Mouse (Mus musculus): ENCODE measurements around the gene Lrrfip1. TPM values are rescaled to one million over a fixed set of nuclear protein-coding genes. Genes with fewer than 3 reads are reported as not detected.

The Lrrfip1 gene
- polyA plus RNA-seq, 2 experiments: 9.4 to 12.5 TPM

DNA sequence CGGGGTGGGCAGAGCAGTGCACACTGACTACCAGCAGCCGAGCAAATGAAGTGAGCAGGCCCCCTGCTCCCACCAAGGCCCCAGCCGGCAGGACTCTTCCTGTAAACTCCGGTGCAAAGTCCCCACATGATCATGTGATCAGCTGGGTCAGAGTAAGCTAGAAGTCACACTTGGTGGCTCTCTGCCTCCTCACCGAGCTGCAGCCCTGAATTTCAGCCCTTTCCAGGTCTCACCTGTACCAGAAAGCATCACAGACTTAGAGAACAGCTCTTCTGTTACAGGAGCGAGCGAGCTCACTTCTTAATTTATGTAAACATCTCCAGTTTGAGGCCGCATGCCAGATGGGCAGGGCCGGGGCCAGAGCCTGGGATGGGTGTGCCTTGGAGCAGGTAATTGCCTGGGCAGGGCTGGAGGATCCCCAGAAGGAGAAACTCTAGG lies 29.2 kb upstream of the Lrrfip1 start, which contains the start of gene Rab17:
TSS of gene Rab17 (minus strand) at position 315 of the 438 bp plus-strand sequence.
- ATAC-seq (ENCODE audit: insufficient read depth) (0 out of 2 replicates have a peak, but pooled peaks have one; percentile 35), DNase-seq (ENCODE audit: low read depth in 3 of 3, low spot score in 3 of 3) (no peak)
- Histone ChIP-seq H3K4me2 (ENCODE audit: low read depth) (peak within 1 kb of the TSS; percentile 27), H3K4me3 (ENCODE audit: insufficient read depth in 1 of 2, low read depth in 2 of 2, low read length in 2 of 2) (peak within 1 kb of the TSS; percentile 29 to 55; a peak in 3 of 4 replicates), H3K36me3 (replicated peaks; ENCODE audit: control insufficient read depth, insufficient read depth, low read depth) (no peaks in the 10 kb centered on the region), H3K9ac (replicated peaks) (no peak within 1 kb of the TSS), H3K27me3 (ENCODE audit: control insufficient read depth, insufficient read depth, low read length) (no peaks in the 10 kb centered on the region), H3K4me1 (replicated peaks; ENCODE audit: control insufficient read depth in 2 of 2, insufficient read depth in 2 of 2, low read length in 1 of 2) (peaks cover 0 to 2% of the 10 kb centered on the region in 2 experiments; a peak in 1 of 4 replicates), H3K27ac (no peak within 1 kb of the TSS), H3K9me3 (ENCODE audit: control insufficient read depth, low read length) (no peaks in the 10 kb centered on the region)
- 29% methylated on average over 9 of the region's 9 CpGs for WGBS (ENCODE audit: insufficient replicate concordance)
- TF ChIP-seq EP300 (IDR thresholded peaks at IDR 0.05; ENCODE audit: low read depth) (no peak), CTCF (IDR thresholded peaks at IDR 0.05; ENCODE audit: low read depth) (no peak)

DNA sequence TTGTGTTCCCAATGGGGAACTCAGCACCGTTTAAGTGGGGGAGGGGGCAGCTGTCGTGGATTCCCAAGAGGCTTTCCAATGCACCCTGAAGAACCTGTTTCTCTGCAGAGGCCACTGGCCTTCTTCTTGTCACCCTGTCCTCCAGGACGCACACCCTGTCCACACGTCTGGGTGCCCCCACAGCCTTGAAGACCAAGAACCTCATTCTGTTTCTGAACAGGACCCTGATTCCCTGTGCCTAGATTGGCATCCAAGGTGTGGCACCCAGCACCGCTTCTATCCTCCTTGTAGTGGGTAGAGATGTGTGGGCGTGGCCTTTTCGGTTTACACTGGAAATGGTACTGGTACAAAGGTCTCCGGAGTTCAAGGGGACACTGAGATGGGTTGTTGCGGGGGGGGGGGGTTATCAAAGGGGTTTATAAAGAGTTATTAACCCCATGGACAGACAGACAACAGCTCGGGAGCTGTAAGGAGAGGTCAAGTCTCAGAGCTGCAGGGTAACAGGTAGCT lies 28.6 kb upstream of the Lrrfip1 start:
- DNase-seq (ENCODE audit: low read depth in 3 of 3, low spot score in 3 of 3): no peak
- Histone ChIP-seq H3K4me3 (ENCODE audit: insufficient read depth in 1 of 2, low read depth in 2 of 2, low read length in 2 of 2) (no peak overlapping the region), H3K4me1 (replicated peaks; ENCODE audit: control insufficient read depth in 2 of 2, insufficient read depth in 2 of 2, low read length in 1 of 2) (peaks cover 0 to 2% of the 10 kb centered on the region in 2 experiments; a peak in 1 of 4 replicates), H3K4me2 (ENCODE audit: low read depth) (no peak overlapping the region), H3K27me3 (ENCODE audit: control insufficient read depth, insufficient read depth, low read length) (no peaks in the 10 kb centered on the region), H3K27ac (no peak overlapping the region), H3K9ac (replicated peaks) (no peak overlapping the region), H3K9me3 (ENCODE audit: control insufficient read depth, low read length) (no peaks in the 10 kb centered on the region), H3K36me3 (replicated peaks; ENCODE audit: control insufficient read depth, insufficient read depth, low read depth) (no peaks in the 10 kb centered on the region)
- 52% methylated on average over 10 of the region's 10 CpGs for WGBS (ENCODE audit: insufficient replicate concordance)
- TF ChIP-seq CTCF (IDR thresholded peaks at IDR 0.05; ENCODE audit: low read depth) (no peak), EP300 (IDR thresholded peaks at IDR 0.05; ENCODE audit: low read depth) (no peak)
- ATAC-seq (ENCODE audit: insufficient read depth): no peak

DNA sequence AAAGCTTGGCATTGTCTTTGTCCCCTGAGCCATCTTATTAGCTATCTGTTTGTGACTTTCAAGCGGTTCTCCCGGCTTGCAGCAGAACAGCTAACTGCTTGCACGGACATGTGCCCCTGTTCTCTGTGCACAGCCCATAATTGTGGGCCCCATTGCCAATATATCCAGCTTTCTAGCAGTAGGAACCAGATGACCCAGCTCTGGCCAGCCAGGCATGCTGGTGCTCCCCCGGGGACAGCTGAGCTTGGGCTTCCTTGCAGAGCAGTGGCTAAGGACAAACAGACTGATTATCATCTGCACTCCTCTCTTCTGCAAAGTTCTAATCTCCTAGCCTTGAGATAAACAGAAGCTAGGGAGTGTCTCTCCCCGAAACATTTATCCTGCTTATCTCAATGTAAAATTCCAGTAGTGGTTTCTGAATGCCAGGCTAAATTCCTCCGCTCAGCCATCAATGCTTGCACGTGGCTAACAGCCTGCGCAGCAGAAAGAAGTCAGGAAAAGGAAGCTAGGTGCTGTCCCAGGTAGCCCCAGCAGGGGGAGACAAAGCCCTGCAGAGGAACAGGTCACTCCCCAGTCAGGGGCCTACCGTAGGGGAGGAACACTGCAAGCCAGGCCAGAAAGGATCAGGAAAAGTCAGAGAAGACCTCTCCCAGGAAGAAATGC lies 25.5 kb upstream of the Lrrfip1 start:
- peak; percentile 94 for TF ChIP-seq CTCF (IDR thresholded peaks at IDR 0.05; ENCODE audit: low read depth)
- no peak for TF ChIP-seq EP300 (IDR thresholded peaks at IDR 0.05; ENCODE audit: low read depth)
- DNase-seq (ENCODE audit: low read depth in 3 of 3, low spot score in 3 of 3) (peak; percentile 26 to 44 (median 38)), ATAC-seq (ENCODE audit: insufficient read depth) (no peak)
- H3K4me2 ChIP-seq (ENCODE audit: low read depth): no peak overlapping the region
- H3K27ac ChIP-seq: no peak overlapping the region
- H3K9ac ChIP-seq (replicated peaks): no peak overlapping the region
- no peaks in the 10 kb centered on the region for H3K36me3 ChIP-seq (replicated peaks; ENCODE audit: control insufficient read depth, insufficient read depth, low read depth)
- WGBS (ENCODE audit: insufficient replicate concordance): 16% methylated on average over 9 of the region's 9 CpGs
- H3K4me1 ChIP-seq (replicated peaks; ENCODE audit: control insufficient read depth in 2 of 2, insufficient read depth in 2 of 2, low read length in 1 of 2): peaks cover 0 to 2% of the 10 kb centered on the region in 2 experiments; a peak in 1 of 4 replicates
- no peaks in the 10 kb centered on the region for H3K27me3 ChIP-seq (ENCODE audit: control insufficient read depth, insufficient read depth, low read length)
- H3K4me3 ChIP-seq (ENCODE audit: insufficient read depth in 1 of 2, low read depth in 2 of 2, low read length in 2 of 2): no peak overlapping the region
- H3K9me3 ChIP-seq (ENCODE audit: control insufficient read depth, low read length): no peaks in the 10 kb centered on the region

DNA sequence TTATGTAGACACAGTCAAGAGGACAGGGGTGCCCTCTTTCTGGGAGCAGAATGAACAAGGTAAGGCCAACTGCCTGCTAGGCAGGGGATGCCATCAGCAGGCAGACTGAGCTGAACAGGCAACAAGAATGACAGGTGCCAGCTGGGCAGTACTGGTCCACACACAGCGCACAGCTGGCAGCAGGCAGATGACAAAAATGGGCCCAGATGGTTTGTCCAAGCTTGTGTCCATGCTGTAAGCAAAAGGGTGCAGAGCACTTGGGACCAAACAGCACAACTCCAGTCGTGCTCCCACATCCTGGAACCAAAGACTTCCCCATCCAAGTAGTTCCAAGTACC lies 25.0 kb upstream of the Lrrfip1 start:
- no peak overlapping the region for H3K4me3 ChIP-seq (ENCODE audit: insufficient read depth in 1 of 2, low read depth in 2 of 2, low read length in 2 of 2)
- H3K9me3 ChIP-seq (ENCODE audit: control insufficient read depth, low read length): no peaks in the 10 kb centered on the region
- no peaks in the 10 kb centered on the region for H3K27me3 ChIP-seq (ENCODE audit: control insufficient read depth, insufficient read depth, low read length)
- no peak overlapping the region for H3K27ac ChIP-seq
- H3K9ac ChIP-seq (replicated peaks): no peak overlapping the region
- TF ChIP-seq CTCF (IDR thresholded peaks at IDR 0.05; ENCODE audit: low read depth): no peak
- TF ChIP-seq EP300 (IDR thresholded peaks at IDR 0.05; ENCODE audit: low read depth): no peak
- H3K4me2 ChIP-seq (ENCODE audit: low read depth): no peak overlapping the region
- WGBS (ENCODE audit: insufficient replicate concordance): 55% methylated on average over 2 of the region's 2 CpGs
- DNase-seq (ENCODE audit: low read depth in 3 of 3, low spot score in 3 of 3) (no peak), ATAC-seq (ENCODE audit: insufficient read depth) (no peak)
- H3K4me1 ChIP-seq (replicated peaks; ENCODE audit: control insufficient read depth in 2 of 2, insufficient read depth in 2 of 2, low read length in 1 of 2): peaks cover 0 to 2% of the 10 kb centered on the region in 2 experiments; a peak in 1 of 4 replicates
- no peaks in the 10 kb centered on the region for H3K36me3 ChIP-seq (replicated peaks; ENCODE audit: control insufficient read depth, insufficient read depth, low read depth)

DNA sequence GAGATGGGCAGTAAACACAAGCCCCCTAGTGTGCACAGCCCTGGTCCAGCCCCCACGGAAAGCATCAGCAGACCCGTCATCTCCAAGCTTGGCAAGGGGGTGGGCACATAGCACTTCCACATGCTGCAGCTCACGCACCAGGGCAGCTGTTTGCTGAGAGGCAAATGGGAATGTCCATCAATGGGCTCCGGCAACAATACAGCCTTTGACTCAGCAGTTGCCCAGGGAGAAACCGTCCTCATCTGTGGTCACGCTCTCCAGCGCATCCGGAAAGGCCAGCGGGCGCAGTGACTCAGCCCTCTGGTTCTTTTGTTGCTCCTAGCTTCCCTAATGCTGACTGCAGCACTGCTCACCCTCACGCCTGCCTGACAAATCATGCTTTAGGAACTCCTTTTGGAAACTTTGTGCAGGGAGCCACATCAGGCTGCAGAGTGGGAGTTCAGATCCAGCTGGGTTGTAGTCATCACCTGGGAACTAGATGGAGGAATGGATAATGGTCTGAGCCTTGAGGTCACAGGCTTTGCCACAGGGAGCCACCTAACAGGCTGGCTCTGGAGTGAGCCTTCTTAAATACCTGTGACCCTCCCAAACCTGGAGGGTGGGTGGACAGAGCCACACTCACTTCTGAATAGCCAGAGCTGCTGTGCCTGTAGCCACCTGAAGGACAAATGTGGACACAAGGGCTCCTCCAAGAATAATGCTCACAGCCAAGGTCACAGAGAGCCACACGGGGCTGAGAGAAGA lies 23.5 kb upstream of the Lrrfip1 start:
- ATAC-seq (ENCODE audit: insufficient read depth): peak; percentile 39; the same call in 1 of the 2 replicates
- TF ChIP-seq CTCF (IDR thresholded peaks at IDR 0.05; ENCODE audit: low read depth): no peak
- TF ChIP-seq EP300 (IDR thresholded peaks at IDR 0.05; ENCODE audit: low read depth): no peak
- Histone ChIP-seq H3K27me3 (ENCODE audit: control insufficient read depth, insufficient read depth, low read length) (no peaks in the 10 kb centered on the region), H3K9me3 (ENCODE audit: control insufficient read depth, low read length) (no peaks in the 10 kb centered on the region), H3K9ac (replicated peaks) (no peak overlapping the region), H3K4me3 (ENCODE audit: insufficient read depth in 1 of 2, low read depth in 2 of 2, low read length in 2 of 2) (no peak overlapping the region), H3K4me1 (replicated peaks; ENCODE audit: control insufficient read depth in 2 of 2, insufficient read depth in 2 of 2, low read length in 1 of 2) (peaks cover 0 to 2% of the 10 kb centered on the region in 2 experiments; a peak in 1 of 4 replicates), H3K27ac (no peak overlapping the region), H3K36me3 (replicated peaks; ENCODE audit: control insufficient read depth, insufficient read depth, low read depth) (no peaks in the 10 kb centered on the region), H3K4me2 (ENCODE audit: low read depth) (no peak overlapping the region)
- WGBS (ENCODE audit: insufficient replicate concordance): 15% methylated on average over 12 of the region's 12 CpGs
- peak in 1 of 3 experiments; percentile 20 for DNase-seq (ENCODE audit: low read depth in 3 of 3, low spot score in 3 of 3)

Measured in liver, embryonic 14.5 days (tissue).